Mouse (Mus musculus) forebrain, embryonic 16.5 days (tissue): ENCODE data around the gene Cotl1. TPM values are rescaled to one million over a fixed set of nuclear protein-coding genes. Genes with fewer than 3 reads are reported as not detected.

ENCODE experiments used
- ATAC-seq: fragments of 200-750 bp; cut with Nextera tagmentation; 2 replicates; pipeline ENCODE4 v1.8.0; 2017; ENCODE audit warnings: mild to moderate bottlenecking, moderate library complexity
- H3K27ac ChIP-seq: fragments of 300-500 bp; sonication (generic); 2 replicates; pipeline ENCODE4 v1.5.1; 2014; ENCODE audit warnings: low read length, control low read depth
- H3K27me3 ChIP-seq: fragments of 300-500 bp; sonication (generic); replicated peaks from 2 replicates; pipeline ENCODE4 v1.6.1; 2014; ENCODE audit warnings: low read length; ENCODE audit not compliant: control insufficient read depth, insufficient read depth
- H3K36me3 ChIP-seq: fragments of 300-500 bp; sonication (generic); 2 replicates; pipeline ENCODE4 v1.6.1; 2014; ENCODE audit not compliant: control insufficient read depth, insufficient read depth
- H3K4me1 ChIP-seq: fragments of 300-500 bp; sonication (generic); replicated peaks from 2 replicates; pipeline ENCODE4 v1.6.1; 2014; ENCODE audit warnings: low read length; ENCODE audit not compliant: control insufficient read depth, insufficient read depth
- H3K4me2 ChIP-seq: fragments of 300-500 bp; sonication (generic); 2 replicates; pipeline ENCODE4 v1.6.1; 2014; ENCODE audit warnings: mild to moderate bottlenecking, low read length, control low read depth
- H3K4me3 ChIP-seq: fragments of 300-500 bp; sonication (generic); replicated peaks from 2 replicates; pipeline ENCODE4 v1.5.1; 2014; ENCODE audit warnings: mild to moderate bottlenecking, low read length, control low read depth
- H3K9ac ChIP-seq: fragments of 300-500 bp; sonication (generic); replicated peaks from 2 replicates; pipeline ENCODE4 v1.6.1; 2014; ENCODE audit warnings: low read depth, low read length, control low read depth
- H3K9me3 ChIP-seq: fragments of 300-500 bp; sonication (generic); 2 replicates; pipeline ENCODE4 v1.6.1; 2016; ENCODE audit warnings: low read length; ENCODE audit not compliant: control insufficient read depth
- WGBS: fragments of 180-500 bp; shearing (Covaris S2); extraction: QIAGEN DNeasy Blood & Tissue Kit; methylation state at CpG from one replicate; pipeline ENCODE4 v1.1.7; 2014; 5-methylcytosine and 5-hydroxymethylcytosine counted together
- polyA plus RNA-seq: library from polyadenylated mRNA; unstranded; fragments of >200 nt; fragmentation: Nextera tagmentation; extraction: Ambion mirVana; gene quantifications from 2 replicates; pipeline ENCODE4 v1.2.1, GENCODE M21; 2015

Cotl1 gene
- polyA plus RNA-seq, 1 experiment from 2014 or later, result 147 TPM

DNA sequence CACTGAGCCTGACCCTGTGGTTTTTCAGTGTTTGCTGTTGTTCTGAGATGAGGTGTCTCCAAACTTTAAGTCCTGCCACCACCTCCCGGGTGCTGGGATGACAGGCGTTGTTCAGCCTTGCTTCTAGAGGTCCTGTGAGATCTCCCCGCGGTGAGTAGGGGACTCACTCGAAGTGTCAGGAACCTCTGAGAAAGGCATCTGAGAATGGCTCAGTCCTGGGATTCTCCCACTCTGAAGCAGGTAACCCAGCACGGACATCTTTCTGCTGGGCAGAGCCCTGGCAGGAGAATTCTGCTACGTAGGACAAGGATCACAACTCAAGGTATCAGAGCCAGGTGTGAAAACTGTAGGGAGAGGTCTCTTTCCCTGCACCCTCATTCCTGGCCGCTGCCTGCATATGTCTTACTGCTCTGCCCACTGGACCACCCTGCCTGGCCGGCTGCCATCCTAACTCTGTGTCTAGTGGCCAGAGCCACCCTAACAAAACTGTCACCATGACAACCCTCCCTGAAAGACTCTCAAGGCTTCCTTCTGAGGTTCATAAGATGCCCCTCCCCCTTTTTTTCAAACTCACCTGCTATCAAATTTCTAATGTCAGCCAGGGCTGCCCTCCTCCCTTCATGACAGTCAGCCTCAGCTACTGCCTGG is 59.8 kb downstream of the Cotl1 start:
- Histone ChIP-seq H3K36me3 (no peaks in the 10 kb centered on the region), H3K9ac (no peak overlapping the region), H3K4me1 (peaks cover 14% of the 10 kb centered on the region), H3K4me3 (no peak overlapping the region), H3K27me3 (no peaks in the 10 kb centered on the region; the same call in 1 of the 2 replicates), H3K4me2 (no peak overlapping the region), H3K27ac (no peak overlapping the region), H3K9me3 (no peaks in the 10 kb centered on the region)
- no peak for ATAC-seq
- WGBS, result 77% methylated on average over 9 of the region's 9 CpGs

DNA sequence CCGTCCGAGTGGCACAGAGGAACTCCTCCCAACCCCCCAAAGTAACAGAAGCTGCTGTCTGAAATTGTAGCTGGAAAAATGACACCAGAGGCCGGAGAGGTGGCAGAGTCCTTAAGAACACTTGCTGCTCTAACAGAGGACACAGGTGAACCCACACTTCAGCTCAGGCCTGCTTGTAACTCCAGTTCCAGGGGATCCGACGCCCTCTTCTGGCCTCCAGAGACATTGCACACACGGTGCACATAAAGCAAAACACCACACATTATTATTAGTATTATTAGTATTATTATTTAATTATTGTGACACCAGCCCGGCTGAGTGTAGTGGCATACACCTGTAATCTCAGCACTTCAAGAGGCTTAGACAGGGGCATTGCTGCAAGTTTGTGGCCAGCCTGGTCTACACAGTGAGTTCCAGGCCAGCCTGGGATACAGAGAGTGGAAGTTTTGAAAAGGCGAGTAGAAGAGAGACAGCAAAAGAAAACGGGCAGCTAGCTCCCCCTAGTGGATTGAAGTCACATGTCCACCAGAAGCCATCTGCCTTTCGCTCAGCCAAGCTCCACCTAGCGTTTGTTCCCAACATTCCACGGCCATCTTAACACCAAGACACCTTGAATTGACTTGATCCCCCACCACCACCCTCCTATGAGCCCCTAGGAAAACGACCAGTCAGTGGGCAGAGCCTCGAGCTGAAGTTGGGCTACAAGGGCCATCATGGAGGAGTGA is 61.2 kb downstream of the Cotl1 start:
- no peak overlapping the region for H3K4me3 ChIP-seq
- H3K27me3 ChIP-seq, result no peaks in the 10 kb centered on the region; the same call in 1 of the 2 replicates
- no peak for ATAC-seq

DNA sequence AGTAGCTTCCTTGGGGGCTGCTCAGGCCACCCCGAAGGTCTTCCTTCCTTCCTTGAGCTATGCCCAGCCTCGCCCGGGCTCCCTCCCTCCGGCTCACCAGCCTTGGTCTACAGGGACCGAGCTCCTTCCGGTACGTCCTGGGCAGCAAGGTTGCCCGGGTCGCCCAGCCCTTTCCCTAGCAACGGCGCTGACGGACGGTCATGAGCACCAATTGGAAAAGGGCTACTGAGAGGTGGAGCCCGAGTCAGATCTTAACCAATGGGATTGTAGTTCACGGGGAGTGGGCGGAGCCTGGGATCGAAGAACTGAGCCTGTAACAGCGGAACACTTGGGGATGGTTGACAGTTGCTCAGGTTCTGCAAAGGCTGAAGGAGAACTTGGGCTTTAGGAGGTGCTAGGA is 62.1 kb downstream of the Cotl1 start, which contains the start of gene Tldc1:
Tldc1 (minus strand) TSS at position 154 of the 400 bp plus-strand sequence.
- no peaks in the 10 kb centered on the region; the same call in 1 of the 2 replicates for H3K27me3 ChIP-seq
- peaks cover 14% of the 10 kb centered on the region for H3K4me1 ChIP-seq
- H3K9me3 ChIP-seq, result no peaks in the 10 kb centered on the region
- H3K36me3 ChIP-seq, result no peaks in the 10 kb centered on the region
- H3K4me3 ChIP-seq, result peak within 1 kb of the TSS; percentile 65
- peak within 1 kb of the TSS; percentile 72 for H3K27ac ChIP-seq
- WGBS, result 0% methylated on average over 18 of the region's 18 CpGs
- H3K4me2 ChIP-seq, result peak within 1 kb of the TSS; percentile 85
- peak; percentile 97 for ATAC-seq
- H3K9ac ChIP-seq, result peak within 1 kb of the TSS; percentile 83

More for the DNA sequence above, 61.2 kb downstream of the Cotl1 start:
- no peaks in the 10 kb centered on the region for H3K36me3 ChIP-seq
- H3K9ac ChIP-seq, result no peak overlapping the region
- peaks cover 14% of the 10 kb centered on the region for H3K4me1 ChIP-seq
- peak overlapping the region; percentile 85 for H3K4me2 ChIP-seq
- H3K9me3 ChIP-seq, result no peaks in the 10 kb centered on the region
- WGBS, result 26% methylated on average over 14 of the region's 14 CpGs
- peak overlapping the region; percentile 72 for H3K27ac ChIP-seq

DNA sequence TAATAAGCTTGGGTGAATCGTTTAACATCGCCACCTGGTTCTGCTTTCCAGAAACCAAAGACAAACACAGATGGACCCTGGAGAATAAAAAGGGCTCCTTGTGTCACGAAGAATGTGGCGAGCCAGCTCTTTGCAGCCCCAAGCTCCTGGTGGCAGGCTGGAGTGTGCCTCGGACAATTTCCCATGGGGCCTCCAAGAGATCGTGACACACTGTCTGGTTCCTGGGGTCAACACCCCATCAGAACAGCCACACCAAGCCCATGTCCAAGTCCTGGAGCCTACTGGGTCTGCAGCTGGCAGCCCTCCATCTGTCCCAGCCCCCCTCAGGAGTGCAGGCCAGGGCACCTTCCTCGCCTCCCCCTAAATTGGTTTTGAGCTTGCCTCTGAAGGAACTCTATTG is 62.6 kb downstream of the Cotl1 start:
- Histone ChIP-seq H3K4me1 (peaks cover 14% of the 10 kb centered on the region), H3K27me3 (no peaks in the 10 kb centered on the region; the same call in 1 of the 2 replicates), H3K4me3 (peak overlapping the region; percentile 65), H3K9me3 (no peaks in the 10 kb centered on the region), H3K36me3 (no peaks in the 10 kb centered on the region), H3K27ac (peak overlapping the region; percentile 72), H3K9ac (peak overlapping the region; percentile 83), H3K4me2 (peak overlapping the region; percentile 85)
- ATAC-seq, result no peak
- 13% methylated on average over 7 of the region's 7 CpGs for WGBS

DNA sequence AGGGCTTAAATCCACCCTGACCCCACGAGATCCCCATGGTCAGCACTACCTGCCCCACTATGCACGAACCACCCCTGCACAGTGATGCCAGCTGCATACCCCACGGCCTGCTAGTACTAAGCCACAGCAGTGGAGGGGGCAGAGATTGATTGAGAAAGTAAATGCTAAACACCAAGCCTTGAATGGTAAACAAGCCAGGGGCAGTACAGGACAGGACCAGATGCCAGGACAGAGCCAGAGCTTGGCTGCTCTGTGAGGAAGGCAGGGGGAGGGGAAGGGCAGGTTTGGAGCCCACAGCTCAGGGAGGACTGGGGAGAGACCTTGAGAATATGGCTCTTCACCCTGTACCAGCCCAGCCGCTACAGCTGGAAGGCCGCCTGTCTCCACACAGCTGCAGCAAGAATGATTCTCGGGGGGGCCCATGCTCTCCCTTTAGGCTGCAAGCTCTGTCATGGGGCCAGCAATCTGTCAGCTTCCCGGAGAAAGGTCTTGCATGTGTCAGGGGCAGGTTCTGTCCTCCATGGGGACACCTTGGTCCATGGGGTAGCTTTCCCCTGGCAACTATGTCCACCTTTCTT is 63.6 kb downstream of the Cotl1 start:
- Histone ChIP-seq H3K4me1 (peaks cover 14% of the 10 kb centered on the region), H3K27me3 (no peaks in the 10 kb centered on the region; the same call in 1 of the 2 replicates), H3K9me3 (no peaks in the 10 kb centered on the region), H3K36me3 (no peaks in the 10 kb centered on the region), H3K9ac (no peak overlapping the region), H3K27ac (no peak overlapping the region), H3K4me2 (no peak overlapping the region), H3K4me3 (no peak overlapping the region)
- 91% methylated on average over 7 of the region's 7 CpGs for WGBS
- no peak for ATAC-seq

DNA sequence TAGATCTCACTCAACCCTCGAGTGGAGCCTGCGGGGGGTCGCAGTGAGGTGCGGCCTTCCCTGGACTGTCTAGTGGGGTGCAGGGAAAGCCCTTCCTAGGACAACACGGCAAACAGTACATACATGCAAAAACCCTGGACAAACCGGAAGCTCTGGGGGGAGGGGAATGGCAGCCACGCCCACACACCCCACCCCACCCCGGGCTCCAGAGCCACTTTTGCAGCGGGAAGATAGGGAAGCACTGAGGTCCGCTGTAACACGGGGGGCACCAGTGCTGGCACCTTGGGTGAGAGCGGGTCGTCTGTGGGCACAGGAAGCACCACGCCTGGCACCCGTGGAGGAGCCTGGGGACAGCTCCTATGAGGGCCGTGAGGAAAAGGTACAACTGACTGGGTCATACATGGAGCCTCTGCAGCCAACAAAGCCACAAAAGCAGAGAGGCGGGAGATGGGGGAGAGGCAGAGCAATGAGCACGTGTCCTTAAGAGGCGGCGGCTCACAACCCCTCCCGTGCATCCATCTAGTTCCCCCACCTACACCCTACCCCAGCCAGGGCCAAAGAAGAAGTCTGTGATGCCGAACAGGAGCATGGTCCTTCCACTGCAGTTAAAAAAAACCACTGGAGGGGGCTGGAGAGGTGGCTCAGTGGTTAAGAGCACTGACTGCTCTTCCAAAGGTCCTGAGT is 74.4 kb downstream of the Cotl1 start:
- Histone ChIP-seq H3K27me3 (no peaks in the 10 kb centered on the region), H3K4me1 (no peaks in the 10 kb centered on the region), H3K9ac (no peak overlapping the region), H3K9me3 (no peaks in the 10 kb centered on the region), H3K4me3 (no peak overlapping the region), H3K36me3 (peaks cover 3% of the 10 kb centered on the region; the same call in 1 of the 2 replicates), H3K4me2 (no peak overlapping the region), H3K27ac (no peak overlapping the region)
- WGBS, result 87% methylated on average over 22 of the region's 22 CpGs
- no peak for ATAC-seq

DNA sequence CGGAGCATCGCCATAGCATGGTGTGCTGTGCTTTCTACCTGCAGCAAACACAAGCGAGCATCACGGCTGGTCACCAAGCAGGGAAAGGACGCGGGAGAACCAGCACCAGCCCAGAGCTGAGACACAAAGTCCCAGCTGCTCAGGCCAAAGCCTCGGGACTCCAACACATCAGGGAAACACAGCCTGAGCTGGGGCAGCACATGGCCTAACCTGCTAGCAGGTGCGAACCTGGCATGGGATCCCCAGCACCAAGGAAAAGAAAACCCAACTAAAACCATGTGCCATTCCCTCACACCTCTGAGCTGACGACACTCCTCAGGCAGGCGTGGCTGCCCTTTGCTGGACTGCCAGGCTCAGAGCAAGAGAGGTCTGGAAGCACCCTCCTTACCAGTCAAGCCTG is 75.0 kb downstream of the Cotl1 start:
- Histone ChIP-seq H3K27ac (no peak overlapping the region), H3K4me2 (no peak overlapping the region), H3K9ac (no peak overlapping the region), H3K27me3 (no peaks in the 10 kb centered on the region), H3K4me1 (no peaks in the 10 kb centered on the region), H3K9me3 (no peaks in the 10 kb centered on the region), H3K36me3 (peaks cover 3% of the 10 kb centered on the region; the same call in 1 of the 2 replicates), H3K4me3 (no peak overlapping the region)
- ATAC-seq, result no peak
- 88% methylated on average over 10 of the region's 10 CpGs for WGBS

DNA sequence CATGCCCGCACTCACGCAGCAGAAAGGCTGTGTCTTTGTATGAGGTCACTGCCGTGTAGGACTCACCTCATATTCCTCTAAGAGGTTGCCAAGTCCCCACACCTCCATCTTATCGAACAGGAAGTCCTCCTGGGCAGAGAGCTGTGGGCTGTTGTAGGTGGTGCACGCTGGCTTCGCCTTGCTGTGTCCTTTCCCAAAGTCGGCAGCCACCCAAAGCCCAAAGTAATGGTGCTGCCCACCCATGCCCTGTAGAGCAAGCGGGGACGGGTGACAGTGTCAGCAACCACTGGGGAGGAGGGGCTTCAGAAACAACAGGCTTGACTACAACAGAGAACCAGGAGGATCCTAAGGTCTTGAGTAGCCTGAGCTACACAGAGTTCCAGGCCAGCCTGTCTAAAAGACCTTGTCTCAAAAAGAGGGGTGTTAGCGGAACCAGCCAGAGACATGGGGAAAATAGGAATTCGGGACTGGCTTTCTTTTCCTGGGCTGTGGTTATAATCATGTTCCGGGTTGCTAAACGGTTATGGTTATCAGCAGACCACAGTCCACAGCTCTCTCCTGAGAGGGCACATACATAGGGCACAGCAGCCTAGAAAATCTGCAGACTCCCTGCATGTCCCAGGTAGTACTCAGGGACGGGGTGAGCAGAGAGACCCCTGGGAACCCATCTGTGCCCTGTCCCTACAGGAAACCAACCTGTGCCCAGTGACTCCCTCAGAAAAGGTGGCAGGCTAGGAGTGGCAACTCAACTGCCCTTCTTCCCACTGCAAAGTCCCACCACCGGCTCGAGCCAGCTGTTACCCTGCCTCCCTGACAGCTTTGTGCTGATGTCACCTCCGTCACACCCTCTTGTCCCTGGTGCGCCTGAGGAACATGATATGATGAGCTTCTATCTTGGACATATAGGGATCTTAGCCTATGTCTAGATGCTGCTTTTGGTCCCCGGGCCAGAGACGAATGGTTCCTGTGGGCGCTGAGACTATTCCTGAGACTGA is 77.8 kb downstream of the Cotl1 start:
- no peak overlapping the region for H3K9ac ChIP-seq
- no peaks in the 10 kb centered on the region for H3K27me3 ChIP-seq
- peaks cover 3% of the 10 kb centered on the region; the same call in 1 of the 2 replicates for H3K36me3 ChIP-seq
- H3K4me3 ChIP-seq, result no peak overlapping the region
- no peak overlapping the region for H3K27ac ChIP-seq
- ATAC-seq, result no peak
- H3K4me1 ChIP-seq, result no peaks in the 10 kb centered on the region
- 89% methylated on average over 21 of the region's 21 CpGs for WGBS
- H3K9me3 ChIP-seq, result no peaks in the 10 kb centered on the region
- H3K4me2 ChIP-seq, result no peak overlapping the region
